Mouse (Mus musculus) midbrain, embryonic 10.5 days (tissue): ENCODE results near the gene Eif4g1. TPM values are rescaled to one million over a fixed set of nuclear protein-coding genes. Genes with fewer than 3 reads are reported as not detected.

Source experiments
- polyA plus RNA-seq: library from polyadenylated mRNA; unstranded; fragments of >200 nt; fragmentation: Nextera tagmentation; extraction: Ambion mirVana; gene quantifications from 2 replicates; pipeline ENCODE4 v1.2.1, GENCODE M21; 2016

Eif4g1 gene
- polyA plus RNA-seq, 1 experiment from 2014 or later, result 221 TPM

Other genes with a start within 250 kb of the Eif4g1 start
- gene Abcc5, start 241.9 kb upstream of the Eif4g1 start, polyA plus RNA-seq, result 56.1 and 72.8 TPM in 2 replicates
- gene Eif2b5, start 169.5 kb upstream of the Eif4g1 start, polyA plus RNA-seq, result 151 TPM in 2 replicates
- gene Dvl3, start 151.3 kb upstream of the Eif4g1 start, polyA plus RNA-seq, result 28.5 and 37.5 TPM in 2 replicates
- gene Ap2m1, start 132.8 kb upstream of the Eif4g1 start, polyA plus RNA-seq, result 711 and 831 TPM in 2 replicates
- 58.9 and 62.2 TPM in 2 replicates for gene Abcf3, start 119.7 kb upstream of the Eif4g1 start, polyA plus RNA-seq
- gene Vwa5b2, start 78.8 kb upstream of the Eif4g1 start, polyA plus RNA-seq, result 1.7 and 4.5 TPM in 2 replicates
- 36.0 and 42.1 TPM in 2 replicates for gene Eef1akmt4, start 56.7 kb upstream of the Eif4g1 start, polyA plus RNA-seq
- not detected in 2 replicates for gene Gm49333, start 56.7 kb upstream of the Eif4g1 start, polyA plus RNA-seq
- 59.4 and 61.1 TPM in 2 replicates for gene Alg3, start 56.6 kb upstream of the Eif4g1 start, polyA plus RNA-seq
- gene Camk2n2, start 47.0 kb upstream of the Eif4g1 start, polyA plus RNA-seq, result 3.1 and 3.3 TPM in 2 replicates
- 5.0 and 6.5 TPM in 2 replicates for gene Ece2, start 38.5 kb upstream of the Eif4g1 start, polyA plus RNA-seq
- 527 and 536 TPM in 2 replicates for gene Psmd2, start 16.7 kb upstream of the Eif4g1 start, polyA plus RNA-seq
- gene Fam131a, start 24.9 kb downstream of the Eif4g1 start, polyA plus RNA-seq, result 8.8 and 11.3 TPM in 2 replicates
- 136 and 148 TPM in 2 replicates for gene Polr2h, start 49.4 kb downstream of the Eif4g1 start, polyA plus RNA-seq
- 12.8 and 16.8 TPM in 2 replicates for gene Clcn2, start 49.4 kb downstream of the Eif4g1 start, polyA plus RNA-seq
- 1.5 and 2.0 TPM in 2 replicates for gene Chrd, start 64.8 kb downstream of the Eif4g1 start, polyA plus RNA-seq
- 0.37 and 0.56 TPM in 2 replicates for gene Thpo, start 66.2 kb downstream of the Eif4g1 start, polyA plus RNA-seq